Mouse (Mus musculus): Measurements from ENCODE around the gene Dmgdh.

The Dmgdh gene

GRCm38 (mm10) chr13:93674131-93674561 lies at the start of gene Dmgdh, which contains the start of gene Bhmt2:
Gene Dmgdh, plus strand, starts transcription at chr13:93674433.
Gene Bhmt2, minus strand, starts transcription at chr13:93674302.
- in situ Hi-C loops (cut with MboI, MseI) = no loop called here

- in situ Hi-C loops (cut with MboI, MseI) = no loop called here
Observed at GRCm38 (mm10) chr13:93628861-93629260, 45.4 kb upstream of the Dmgdh start.

GRCm38 (mm10) chr13:93630941-93631705 lies 43.1 kb upstream of the Dmgdh start:
- in situ Hi-C loops (cut with MboI, MseI) = loop anchor here in 1 of 2 experiments (5.0 kb wide), 1 partner anchor 71 kb away; no protein-coding TSS in a partner anchor

- in situ Hi-C loops (cut with MboI, MseI) = loop anchor here in 1 of 2 experiments (5.0 kb wide), 1 partner anchor 69 kb away; no protein-coding TSS in a partner anchor
Observed at GRCm38 (mm10) chr13:93632927-93633326, 41.3 kb upstream of the Dmgdh start.

- in situ Hi-C loops (cut with MboI, MseI) = no loop called here
Observed at GRCm38 (mm10) chr13:93636561-93636960, 37.7 kb upstream of the Dmgdh start.

- in situ Hi-C loops (cut with MboI, MseI) = no loop called here
Observed at GRCm38 (mm10) chr13:93637282-93638245, 36.7 kb upstream of the Dmgdh start, which contains the start of gene Bhmt. Gene Bhmt, minus strand, starts transcription at chr13:93637961.

- in situ Hi-C loops (cut with MboI, MseI) = no loop called here
Observed at GRCm38 (mm10) chr13:93639636-93640035, 34.6 kb upstream of the Dmgdh start.

GRCm38 (mm10) chr13:93648387-93649130 lies 25.7 kb upstream of the Dmgdh start:
- in situ Hi-C loops (cut with MboI, MseI) = no loop called here

- in situ Hi-C loops (cut with MboI, MseI) = no loop called here
Observed at GRCm38 (mm10) chr13:93653382-93653781, 20.9 kb upstream of the Dmgdh start.

- in situ Hi-C loops (cut with MboI, MseI) = no loop called here
Observed at GRCm38 (mm10) chr13:93657941-93658340, 16.3 kb upstream of the Dmgdh start.

GRCm38 (mm10) chr13:93667586-93667985 lies 6.6 kb upstream of the Dmgdh start:
- in situ Hi-C loops (cut with MboI, MseI) = loop anchor here in 1 of 2 experiments (10.0 kb wide), 1 partner anchor 1587 kb away; the partner anchor contains the start of gene Pde8b

- in situ Hi-C loops (cut with MboI, MseI) = no loop called here
Observed at GRCm38 (mm10) chr13:93672371-93672770, 1.9 kb upstream of the Dmgdh start.

- in situ Hi-C loops (cut with MboI, MseI) = no loop called here
Observed at GRCm38 (mm10) chr13:93673296-93673695, 937 bp upstream of the Dmgdh start.

GRCm38 (mm10) chr13:93676864-93677263 lies 2.6 kb downstream of the Dmgdh start:
- in situ Hi-C loops (cut with MboI, MseI) = no loop called here

GRCm38 (mm10) chr13:93683336-93683735 lies 9.1 kb downstream of the Dmgdh start:
- in situ Hi-C loops (cut with MboI, MseI) = no loop called here

GRCm38 (mm10) chr13:93685226-93685625 lies 11.0 kb downstream of the Dmgdh start:
- in situ Hi-C loops (cut with MboI, MseI) = no loop called here

GRCm38 (mm10) chr13:93687321-93687720 lies 13.1 kb downstream of the Dmgdh start:
- in situ Hi-C loops (cut with MboI, MseI) = no loop called here

GRCm38 (mm10) chr13:93689566-93689965 lies 15.3 kb downstream of the Dmgdh start:
- in situ Hi-C loops (cut with MboI, MseI) = no loop called here

GRCm38 (mm10) chr13:93690821-93691220 lies 16.6 kb downstream of the Dmgdh start:
- in situ Hi-C loops (cut with MboI, MseI) = no loop called here

- in situ Hi-C loops (cut with MboI, MseI) = no loop called here
Observed at GRCm38 (mm10) chr13:93698866-93699265, 24.6 kb downstream of the Dmgdh start.

- in situ Hi-C loops (cut with MboI, MseI) = loop anchor here in 1 of 2 experiments (25.0 kb wide), 1 partner anchor 1118 kb away; the partner anchor contains the start of gene Spz1
Observed at GRCm38 (mm10) chr13:93705697-93706096, 31.5 kb downstream of the Dmgdh start.
